15 mouse cellular contexts compared by ENCODE assay signal in genomic region chr1:193671816-193672254, GRCm38 (mm10).
DNase-seq lines count a peak whose midpoint lies in the region; ATAC-seq lines count a peak whose summit lies in the region.
"Had no signal": no experiment of that assay in that cellular context is flagged by ENCODE, and none has a peak within 500 bp of the region (broad histone marks: within the 10 kb centered on the region; RNA-seq: fewer than 3 reads in every experiment).

No protein-coding gene starts in this region.

- peak overlapping the region; percentile 69 for H3K27ac ChIP-seq in forebrain, embryonic 16.5 days (ENCODE audit: low read length)
- no peak overlapping the region for H3K27ac ChIP-seq in neural tube, embryonic 14.5 days (ENCODE audit: low read depth, low read length)
- H3K27ac ChIP-seq: embryonic facial prominence, embryonic 15.5 days; gastrocnemius, adult 2 months; heart, embryonic 13.5 days; liver, embryonic 15.5 days; stomach, embryonic 15.5 days had no signal

- H3K9ac ChIP-seq in forebrain, embryonic 16.5 days (replicated peaks; ENCODE audit: low read depth, low read length): no peak overlapping the region
- no peak overlapping the region for H3K9ac ChIP-seq in neural tube, embryonic 14.5 days (replicated peaks; ENCODE audit: low read depth, low read length)
- H3K9ac ChIP-seq: embryonic facial prominence, embryonic 15.5 days; heart, embryonic 13.5 days; liver, embryonic 15.5 days; stomach, embryonic 15.5 days had no signal

- H3K4me2 ChIP-seq in forebrain, embryonic 16.5 days (ENCODE audit: low read length): no peak overlapping the region
- H3K4me2 ChIP-seq in neural tube, embryonic 14.5 days (ENCODE audit: low read depth, low read length): no peak overlapping the region
- H3K4me2 ChIP-seq: embryonic facial prominence, embryonic 15.5 days; heart, embryonic 13.5 days; liver, embryonic 15.5 days; stomach, embryonic 15.5 days had no signal

- DNase-seq in layer of hippocampus, adult 11-12 months (ENCODE audit: low spot score): peak; percentile 20
- DNase-seq in layer of hippocampus, adult 9-10 months (ENCODE audit: low spot score): no peak
- peak; percentile 29 to 45 for DNase-seq in cerebellum, postnatal 14 days
- no peak for DNase-seq in ovary, postnatal 14 days (ENCODE audit: low spot score)
- no peak for DNase-seq in frontal cortex, postnatal 25 days (ENCODE audit: low spot score in 2 of 2)
- DNase-seq: adrenal gland, postnatal 10 days; gastrocnemius, adult 2 months; kidney, postnatal 14 days; thymus, postnatal 4 days had no signal

- peak; percentile 86 for ATAC-seq in forebrain, embryonic 16.5 days
- 0 out of 2 replicates have a peak, but pooled peaks have one; percentile 63 for ATAC-seq in neural tube, embryonic 14.5 days (ENCODE audit: low read depth)

- H3K9me3 ChIP-seq in forebrain, embryonic 16.5 days (ENCODE audit: control insufficient read depth, low read length): no peaks in the 10 kb centered on the region
- no peaks in the 10 kb centered on the region for H3K9me3 ChIP-seq in neural tube, embryonic 14.5 days (ENCODE audit: control insufficient read depth, low read length)
- H3K9me3 ChIP-seq: embryonic facial prominence, embryonic 15.5 days; heart, embryonic 13.5 days; liver, embryonic 15.5 days; stomach, embryonic 15.5 days had no signal

- peaks cover 25% of the 10 kb centered on the region for H3K4me1 ChIP-seq in forebrain, embryonic 16.5 days (replicated peaks; ENCODE audit: control insufficient read depth, insufficient read depth, low read length)
- no peaks in the 10 kb centered on the region for H3K4me1 ChIP-seq in neural tube, embryonic 14.5 days (ENCODE audit: control insufficient read depth, insufficient read depth, low read length)
- H3K4me1 ChIP-seq: stomach, embryonic 15.5 days had no signal

- H3K36me3 ChIP-seq in forebrain, embryonic 16.5 days (ENCODE audit: control insufficient read depth, insufficient read depth): no peaks in the 10 kb centered on the region
- no peaks in the 10 kb centered on the region for H3K36me3 ChIP-seq in neural tube, embryonic 14.5 days (ENCODE audit: control insufficient read depth, insufficient read depth, low read length)
- H3K36me3 ChIP-seq: embryonic facial prominence, embryonic 15.5 days; heart, embryonic 13.5 days; liver, embryonic 15.5 days; stomach, embryonic 15.5 days had no signal

- H3K4me3 ChIP-seq in forebrain, embryonic 16.5 days (replicated peaks; ENCODE audit: low read length): no peak overlapping the region
- H3K4me3 ChIP-seq in neural tube, embryonic 14.5 days (ENCODE audit: low read depth, low read length): no peak overlapping the region
- H3K4me3 ChIP-seq: embryonic facial prominence, embryonic 15.5 days; gastrocnemius, adult 2 months; heart, embryonic 13.5 days; liver, embryonic 15.5 days; stomach, embryonic 15.5 days had no signal

- H3K27me3 ChIP-seq in forebrain, embryonic 16.5 days (replicated peaks; ENCODE audit: control insufficient read depth, insufficient read depth, low read length): no peaks in the 10 kb centered on the region
- H3K27me3 ChIP-seq in neural tube, embryonic 14.5 days (ENCODE audit: control insufficient read depth, insufficient read depth, low read length): no peaks in the 10 kb centered on the region
- H3K27me3 ChIP-seq: embryonic facial prominence, embryonic 15.5 days; heart, embryonic 13.5 days; liver, embryonic 15.5 days; stomach, embryonic 15.5 days had no signal

- WGBS in forebrain, embryonic 16.5 days: 16% methylated on average over 3 of the region's 3 CpGs
- WGBS in neural tube, embryonic 14.5 days: 36% methylated on average over 3 of the region's 3 CpGs

Comparison
In these comparisons a context has a peak if more than half of its experiments do, and no peak if none do; other contexts are left out.
1. DNase-seq: peak in layer of hippocampus, adult 11-12 months (single experiment) and cerebellum, postnatal 14 days (2 of 2); none in layer of hippocampus, adult 9-10 months (single experiment), ovary, postnatal 14 days (single experiment) and frontal cortex, postnatal 25 days (0 of 2).